Mouse (Mus musculus) cerebellum, adult 8-10 months (tissue): Measurements from ENCODE around the gene Copa.
A peak's percentile ranks its signal among the peaks of the same experiment; 100 is the strongest.

Experiments used
- DNase-seq: peaks from one replicate; pipeline ENCODE4 v3.0.0; 2022

The Copa gene

GRCm38 (mm10) chr1:172082101-172082898, at the start of gene Copa, which contains the start of gene Ncstn:
Copa (plus strand) TSS chr1:172082529.
Ncstn (minus strand) TSS chr1:172082795.
- peak; percentile 91 for DNase-seq

- no peak for DNase-seq
These were observed 35.9 kb upstream of the Copa start for GRCm38 (mm10) chr1:172046410-172046809.

DNA sequence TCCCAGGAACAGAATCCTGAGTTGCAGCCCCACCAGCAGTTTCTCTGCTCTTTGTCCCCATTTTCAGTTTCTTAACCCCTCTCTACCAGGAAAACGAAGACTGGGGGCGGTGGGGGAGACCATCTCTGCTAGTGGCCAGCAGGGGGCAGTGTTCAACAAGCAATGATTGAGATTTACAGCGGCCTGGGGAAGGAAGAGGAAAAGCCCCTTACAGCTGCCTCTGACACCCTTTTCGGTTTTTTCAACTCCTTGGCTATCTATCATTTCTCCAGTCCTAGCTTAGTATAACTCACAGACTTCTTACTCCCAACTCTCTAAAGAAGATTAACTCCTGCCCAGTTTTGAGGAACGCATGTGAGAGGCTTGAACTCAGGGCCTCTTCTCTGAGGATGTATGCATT, 35.4 kb upstream of the Copa start:
- DNase-seq = peak; percentile 58

DNA sequence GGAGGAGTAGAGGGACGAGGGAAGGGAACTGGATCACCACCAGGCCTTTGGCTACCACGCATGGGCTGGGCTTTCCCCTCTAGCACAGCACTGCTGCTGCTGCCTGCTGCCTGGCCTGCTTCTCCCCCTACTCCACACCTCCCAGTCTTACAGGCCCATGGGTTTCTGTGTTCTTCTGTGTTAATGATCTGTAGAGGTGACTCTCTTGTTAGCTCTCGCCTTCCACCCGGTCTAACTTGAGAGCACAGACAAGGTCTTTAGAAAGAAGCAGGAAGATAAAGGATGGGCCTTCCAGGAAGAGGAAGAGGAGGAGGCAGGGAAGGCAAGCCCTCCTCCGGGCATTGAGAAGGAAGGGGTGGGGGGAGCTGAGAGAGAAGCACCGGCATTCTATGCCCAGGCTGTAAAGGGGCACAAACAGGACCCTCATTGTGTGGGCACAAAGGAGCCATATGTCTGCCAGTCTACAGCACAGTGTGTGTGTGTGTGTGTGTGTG, 34.0 kb upstream of the Copa start:
- DNase-seq = no peak

DNA sequence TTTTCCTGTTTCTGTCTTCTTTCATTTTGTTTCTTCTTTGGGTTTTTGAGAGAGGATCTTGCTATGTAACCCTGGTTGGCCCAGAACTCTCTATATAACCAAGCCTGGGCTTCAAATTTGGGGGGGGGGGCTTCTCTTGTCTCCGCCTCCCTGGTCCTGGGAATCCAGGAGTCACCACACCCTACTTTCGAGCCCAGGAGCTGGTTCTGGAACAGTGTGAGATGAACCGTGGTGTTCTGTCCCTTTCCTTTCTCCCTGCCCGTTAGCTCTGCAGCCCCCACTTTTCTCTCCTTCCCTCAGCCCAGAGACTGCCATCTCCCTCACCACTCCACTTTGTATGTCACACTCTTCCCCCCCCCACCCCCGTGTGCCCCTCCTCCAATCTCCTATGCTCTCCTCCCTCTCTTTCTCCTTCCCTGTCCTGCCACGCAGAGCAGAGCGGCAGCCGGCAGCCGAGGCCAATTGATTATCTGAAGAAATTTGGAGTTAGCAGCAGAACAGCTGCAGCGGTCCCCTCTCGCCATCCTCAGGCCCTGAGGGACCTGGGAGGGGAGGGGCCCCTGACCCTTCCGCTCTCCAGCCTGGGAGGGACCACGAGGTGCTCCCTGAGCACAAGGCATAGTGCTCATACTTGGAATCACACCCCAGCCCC, 33.1 kb upstream of the Copa start:
- DNase-seq = no peak

GRCm38 (mm10) chr1:172052766-172053279, 29.5 kb upstream of the Copa start:
- DNase-seq = no peak

DNA sequence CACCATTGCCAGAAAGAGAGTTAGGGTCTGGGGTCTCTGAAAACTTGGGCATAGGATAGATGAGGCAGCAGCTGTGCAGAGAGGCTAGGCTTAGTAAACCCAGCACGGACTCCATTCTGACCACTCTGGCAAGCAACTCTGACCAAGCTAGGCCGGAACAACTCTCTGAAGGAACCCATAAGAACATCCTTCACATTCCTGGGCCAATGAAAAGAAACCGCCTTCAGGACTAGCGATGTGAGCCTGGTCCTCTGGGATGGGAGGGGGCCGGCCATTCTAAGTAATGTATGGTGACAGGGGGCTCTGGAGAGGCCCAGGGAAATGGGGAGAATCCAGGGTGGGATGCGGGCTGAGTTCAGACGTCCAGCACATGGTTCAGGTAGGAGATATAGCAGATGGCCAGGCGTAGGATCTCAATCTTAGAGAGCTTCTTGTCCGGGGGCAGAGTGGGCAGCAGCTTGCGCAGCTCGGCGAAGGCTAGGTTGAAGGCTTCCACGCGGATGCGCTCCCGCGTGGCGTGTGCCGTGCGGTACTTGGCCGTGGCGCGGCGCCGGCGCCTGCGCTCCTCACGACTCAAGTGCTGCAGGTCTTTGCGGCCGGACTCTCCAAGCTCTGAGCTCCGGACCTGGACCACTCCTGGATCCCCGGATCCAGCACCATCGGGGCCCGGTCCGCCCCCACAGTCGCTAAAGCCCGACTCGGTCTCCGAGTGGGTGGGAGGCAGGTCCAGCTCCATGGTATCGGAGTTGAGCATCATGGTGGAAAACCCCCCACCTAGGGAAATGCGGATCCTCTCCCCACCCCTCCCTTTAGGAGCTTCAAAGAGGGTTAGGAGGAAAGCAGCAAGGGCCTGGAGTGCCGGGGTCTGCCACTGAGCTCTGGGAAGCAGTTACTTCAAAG, 28.5 kb upstream of the Copa start:
- DNase-seq = peak; percentile 15

DNA sequence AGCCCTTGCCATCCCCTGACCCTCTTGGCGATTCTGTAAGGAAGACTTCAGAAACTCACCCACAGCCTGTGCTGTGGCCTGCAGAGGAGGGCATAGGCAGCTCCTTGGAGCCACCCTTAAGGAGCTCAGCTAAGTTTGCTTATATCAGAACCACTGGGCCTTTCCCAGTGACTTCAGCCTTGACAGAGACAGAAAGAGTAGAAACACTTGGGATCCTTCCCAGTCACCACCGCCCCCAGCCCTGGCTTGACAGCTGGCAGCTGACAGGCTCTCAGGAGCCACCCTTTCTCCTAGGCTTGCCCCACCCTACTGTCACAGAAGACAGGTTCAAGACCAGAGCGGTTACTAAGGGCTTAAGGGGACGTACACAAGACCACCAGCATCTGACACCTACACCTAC, 26.1 kb upstream of the Copa start:
- no peak for DNase-seq

GRCm38 (mm10) chr1:172057491-172057921, 24.8 kb upstream of the Copa start, which contains the start of gene Nhlh1:
Nhlh1 (minus strand) TSS chr1:172057573.
- no peak for DNase-seq

DNA sequence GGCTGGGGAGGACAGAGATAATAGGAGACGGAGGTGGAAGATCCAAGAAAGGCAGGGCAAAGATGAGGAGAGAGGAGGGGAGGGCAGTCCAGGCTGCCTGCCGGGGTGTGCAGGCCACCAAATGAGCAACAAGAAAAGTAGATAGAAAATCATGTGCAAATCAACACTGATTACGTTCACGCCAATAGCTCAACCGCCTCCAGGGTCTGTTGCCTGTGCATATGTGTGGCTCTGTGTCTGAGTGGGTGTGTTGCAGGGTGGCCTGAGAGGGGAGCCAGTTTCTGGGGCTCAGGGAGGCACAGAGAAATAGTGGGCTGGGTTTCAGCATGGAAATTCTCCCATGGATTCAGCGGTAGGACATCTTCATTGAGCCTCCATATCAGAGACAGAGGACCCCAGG, 24.0 kb upstream of the Copa start:
- no peak for DNase-seq

DNA sequence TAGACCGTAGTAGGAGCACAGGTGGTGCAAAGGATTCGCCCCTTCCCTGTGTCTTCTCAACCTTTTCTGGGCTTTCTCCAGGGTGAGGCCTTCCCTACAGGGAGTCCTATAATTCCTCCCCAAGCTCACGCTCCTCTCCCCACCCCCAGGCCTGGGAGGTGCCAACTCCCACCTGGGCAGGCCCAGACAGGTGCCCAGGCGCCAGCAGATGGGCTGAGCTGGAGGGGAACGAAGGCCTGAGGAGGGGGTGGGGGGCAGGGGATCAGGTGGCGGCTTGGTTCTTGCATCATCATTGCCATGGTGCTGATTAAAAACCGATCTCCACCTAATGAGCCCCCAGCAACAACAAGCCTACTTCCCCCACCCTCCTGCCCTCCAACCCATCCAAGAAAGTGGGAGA, 23.5 kb upstream of the Copa start:
- no peak for DNase-seq

DNA sequence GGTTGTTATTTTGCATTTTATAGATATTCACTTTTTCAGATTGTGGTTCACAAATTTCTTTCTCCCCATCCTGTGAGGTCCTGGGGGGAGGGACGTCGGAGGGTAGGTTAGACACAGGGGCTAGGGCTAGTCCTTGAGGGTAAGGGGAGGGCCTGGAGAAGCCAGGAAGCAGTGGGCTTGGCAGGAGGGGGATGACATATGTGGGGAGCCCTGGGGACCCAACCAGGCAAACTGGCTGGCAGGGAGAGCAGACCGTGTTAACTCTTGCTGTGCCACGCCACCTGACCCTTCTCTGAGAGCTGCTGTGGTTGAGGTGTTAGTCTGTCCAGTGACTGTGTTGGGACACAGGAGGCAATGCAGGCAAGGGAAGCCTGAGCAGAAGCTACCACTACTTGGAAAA, 21.7 kb upstream of the Copa start:
- no peak for DNase-seq

- DNase-seq = no peak
These were observed 21.1 kb upstream of the Copa start for GRCm38 (mm10) chr1:172061217-172061616.

GRCm38 (mm10) chr1:172062101-172062500, 20.2 kb upstream of the Copa start:
- DNase-seq = no peak

DNA sequence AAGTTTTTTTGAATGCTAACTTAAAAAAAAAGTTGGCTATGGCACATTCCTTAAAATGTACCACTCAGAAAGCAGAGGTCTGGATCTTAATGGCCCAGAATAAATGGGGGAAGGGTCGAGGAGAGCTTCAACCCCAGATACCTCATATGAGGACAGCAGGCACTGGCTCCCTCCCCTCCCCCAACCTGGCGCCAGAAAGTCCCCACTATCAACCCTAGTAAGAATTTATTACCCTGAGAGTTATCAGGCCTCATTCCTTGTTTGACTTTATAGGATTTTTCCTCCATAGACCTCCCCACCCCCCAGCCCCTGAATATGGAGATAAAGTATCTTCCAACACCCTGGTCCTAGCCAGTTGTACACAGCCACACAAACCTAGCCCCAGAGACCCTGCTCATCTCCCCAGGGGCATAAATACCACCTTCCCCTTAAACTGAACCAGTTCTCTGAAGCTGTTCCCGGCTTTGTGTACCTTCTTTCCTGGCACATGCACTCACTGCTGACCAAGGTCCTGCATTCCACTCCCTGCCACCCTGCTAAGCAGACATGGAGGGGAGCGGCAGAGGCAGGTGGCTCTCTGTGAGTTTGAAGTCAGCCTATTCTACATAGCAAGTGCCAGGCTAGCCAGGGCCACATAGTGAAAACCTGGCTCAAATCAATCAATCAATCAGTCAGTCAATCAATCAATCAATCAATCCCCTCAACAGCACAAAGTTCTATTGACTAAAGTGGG, 18.9 kb upstream of the Copa start:
- no peak for DNase-seq

DNA sequence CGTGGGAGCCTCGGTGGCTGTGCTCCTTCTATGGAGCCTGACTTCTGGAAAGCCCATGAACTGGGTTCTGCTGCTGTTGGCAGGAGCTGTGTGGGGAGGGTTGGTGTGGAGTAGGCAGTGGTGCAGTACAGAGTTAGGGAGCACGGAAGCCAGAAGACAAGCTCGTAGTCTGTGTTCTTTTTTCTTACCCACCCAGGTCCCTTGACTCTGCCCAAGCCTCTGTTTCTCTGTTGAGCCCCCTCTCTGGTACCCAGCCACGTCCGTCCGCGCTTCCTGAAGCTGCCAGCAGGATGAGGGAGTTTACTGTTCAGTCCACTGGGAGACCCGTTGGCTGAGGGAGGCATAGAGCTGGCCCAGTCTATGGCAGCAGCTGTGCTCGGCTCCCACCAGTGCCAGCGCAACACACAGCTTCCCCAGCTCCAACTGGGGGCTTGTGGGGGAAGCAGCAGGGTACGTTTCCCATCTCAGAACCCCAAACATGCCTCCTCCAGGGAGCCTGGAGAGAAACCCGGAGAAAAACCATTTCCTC, 17.7 kb upstream of the Copa start:
- no peak for DNase-seq

DNA sequence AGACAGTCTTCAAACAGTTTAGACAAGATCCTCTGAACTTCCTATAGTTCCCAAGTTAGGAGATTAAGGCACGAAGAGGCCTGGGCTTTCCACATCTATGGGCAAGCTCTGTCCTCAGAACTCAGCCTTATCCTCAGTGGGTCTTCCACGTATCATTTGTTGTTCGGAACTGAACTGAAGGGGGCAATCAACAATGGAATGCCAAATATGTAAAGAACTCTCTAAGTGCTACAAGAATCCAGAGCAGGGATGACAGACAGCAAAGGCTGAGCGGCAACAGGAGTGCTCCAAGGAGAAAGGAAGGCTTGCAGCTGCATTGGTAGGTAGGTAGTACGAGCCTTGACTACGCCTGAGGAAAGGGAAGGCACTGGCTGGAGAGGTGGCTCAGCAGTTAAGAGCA, 12.1 kb upstream of the Copa start:
- no peak for DNase-seq

DNA sequence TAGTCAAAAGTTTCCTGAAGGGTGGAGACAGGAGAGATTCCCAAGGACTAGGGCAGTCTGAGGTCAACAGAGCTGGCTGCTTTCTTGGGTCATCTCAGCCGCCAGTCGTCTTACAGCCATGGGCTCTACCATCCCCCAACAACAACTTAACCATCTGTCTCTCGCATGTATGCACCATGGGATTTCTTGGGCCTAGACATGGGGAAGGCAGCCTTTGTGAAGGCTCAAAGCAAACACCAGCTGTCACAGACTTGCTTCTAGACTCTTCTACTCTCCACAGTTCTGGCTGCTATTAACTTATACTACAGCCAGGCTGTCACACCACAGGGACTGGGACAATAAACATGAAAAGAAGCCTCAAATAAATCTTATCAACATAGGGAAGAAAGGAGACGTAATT, 10.8 kb upstream of the Copa start:
- no peak for DNase-seq

- no peak for DNase-seq
These were observed 9.7 kb upstream of the Copa start for GRCm38 (mm10) chr1:172072604-172073003.

- no peak for DNase-seq
These were observed 4.3 kb upstream of the Copa start for GRCm38 (mm10) chr1:172077981-172078380.

DNA sequence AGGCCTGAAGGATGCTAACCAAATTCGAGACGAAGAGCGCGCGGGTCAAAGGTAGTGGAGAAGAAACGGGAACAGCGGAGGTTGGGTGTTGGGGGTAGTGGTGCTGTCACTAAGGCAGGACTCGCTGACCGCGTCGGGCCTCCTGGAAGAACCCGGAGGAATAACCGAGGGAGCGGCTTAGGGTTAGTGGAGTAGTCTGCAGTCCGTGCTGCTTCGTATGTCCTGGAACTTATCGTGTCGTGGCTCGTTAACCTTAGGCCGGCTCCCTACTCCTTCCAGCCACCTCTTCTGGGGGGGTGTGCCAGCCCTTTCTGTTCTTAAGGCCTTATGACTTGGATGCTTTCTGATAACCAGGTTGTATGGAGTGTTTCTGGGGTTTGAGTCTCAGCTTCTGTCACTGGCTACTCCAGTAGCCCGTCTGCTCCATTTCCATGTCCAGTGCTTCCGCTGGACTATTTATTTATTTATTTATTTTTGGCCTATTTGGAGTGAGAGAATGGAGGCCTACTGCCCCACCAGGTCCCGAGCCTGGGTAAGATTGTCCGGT, 643 bp downstream of the Copa start:
- no peak for DNase-seq

GRCm38 (mm10) chr1:172093522-172093921, 11.2 kb downstream of the Copa start:
- DNase-seq = no peak
